Mouse (Mus musculus): ENCODE data around the gene Txnrd1.

Txnrd1 gene

GRCm38 (mm10) chr10:82809352-82809751 is 24.4 kb upstream of the Txnrd1 start:
- TF ChIP-seq CTCF (conservative IDR thresholded peaks at IDR 0.05; ENCODE audit: low read length), result no peak
- TF ChIP-seq POU5F1 (IDR thresholded peaks at IDR 0.05; ENCODE audit: borderline replicate concordance, low read length), result peak; percentile 74; the same call in 1 of the 2 replicates
- peak; percentile 58; the same call in 1 of the 2 replicates for TF ChIP-seq NANOG (IDR thresholded peaks at IDR 0.05; ENCODE audit: borderline replicate concordance, low read length)

GRCm38 (mm10) chr10:82811855-82812431 is 21.8 kb upstream of the Txnrd1 start:
- Histone ChIP-seq H3K36me3 (ENCODE audit: insufficient read depth, low read length) (no peaks in the 10 kb centered on the region), H3K4me3 (replicated peaks; ENCODE audit: low read length) (peak overlapping the region; percentile 82), H3K27me3 (ENCODE audit: insufficient read depth, low read length) (no peaks in the 10 kb centered on the region), H3K4me1 (replicated peaks; ENCODE audit: low read depth, low read length) (peaks cover 81% of the 10 kb centered on the region), H3K9me3 (ENCODE audit: low read length) (no peaks in the 10 kb centered on the region)
- TF ChIP-seq POU5F1 (IDR thresholded peaks at IDR 0.05; ENCODE audit: borderline replicate concordance, low read length) (no peak), NANOG (IDR thresholded peaks at IDR 0.05; ENCODE audit: borderline replicate concordance, low read length) (no peak), CTCF (conservative IDR thresholded peaks at IDR 0.05; ENCODE audit: low read length) (no peak)

More at GRCm38 (mm10) chr10:82809352-82809751, 24.4 kb upstream of the Txnrd1 start:
- Histone ChIP-seq H3K36me3 (ENCODE audit: insufficient read depth, low read length) (no peaks in the 10 kb centered on the region), H3K9me3 (ENCODE audit: low read length) (no peaks in the 10 kb centered on the region), H3K4me3 (replicated peaks; ENCODE audit: low read length) (peak overlapping the region; percentile 52), H3K4me1 (replicated peaks; ENCODE audit: low read depth, low read length) (peaks cover 83% of the 10 kb centered on the region), H3K27me3 (ENCODE audit: insufficient read depth, low read length) (no peaks in the 10 kb centered on the region)

GRCm38 (mm10) chr10:82814096-82814970 is 19.4 kb upstream of the Txnrd1 start:
- Histone ChIP-seq H3K27me3 (ENCODE audit: insufficient read depth, low read length) (no peaks in the 10 kb centered on the region), H3K36me3 (ENCODE audit: insufficient read depth, low read length) (no peaks in the 10 kb centered on the region), H3K4me1 (replicated peaks; ENCODE audit: low read depth, low read length) (peaks cover 76% of the 10 kb centered on the region), H3K9me3 (ENCODE audit: low read length) (peaks cover 4% of the 10 kb centered on the region; the same call in 1 of the 2 replicates), H3K4me3 (replicated peaks; ENCODE audit: low read length) (0 out of 2 replicates have a peak overlapping the region, but pooled peaks have one; percentile 10)
- TF ChIP-seq POU5F1 (IDR thresholded peaks at IDR 0.05; ENCODE audit: borderline replicate concordance, low read length) (no peak), CTCF (conservative IDR thresholded peaks at IDR 0.05; ENCODE audit: low read length) (no peak), NANOG (IDR thresholded peaks at IDR 0.05; ENCODE audit: borderline replicate concordance, low read length) (no peak)

GRCm38 (mm10) chr10:82816441-82816840 is 17.3 kb upstream of the Txnrd1 start:
- TF ChIP-seq NANOG (IDR thresholded peaks at IDR 0.05; ENCODE audit: borderline replicate concordance, low read length) (no peak), CTCF (conservative IDR thresholded peaks at IDR 0.05; ENCODE audit: low read length) (no peak), POU5F1 (IDR thresholded peaks at IDR 0.05; ENCODE audit: borderline replicate concordance, low read length) (no peak)
- H3K27me3 ChIP-seq (ENCODE audit: insufficient read depth, low read length), result no peaks in the 10 kb centered on the region
- no peaks in the 10 kb centered on the region for H3K36me3 ChIP-seq (ENCODE audit: insufficient read depth, low read length)
- H3K4me3 ChIP-seq (replicated peaks; ENCODE audit: low read length), result no peak overlapping the region
- peaks cover 58% of the 10 kb centered on the region for H3K4me1 ChIP-seq (replicated peaks; ENCODE audit: low read depth, low read length)
- peaks cover 14% of the 10 kb centered on the region; the same call in 1 of the 2 replicates for H3K9me3 ChIP-seq (ENCODE audit: low read length)

- Histone ChIP-seq H3K4me1 (replicated peaks; ENCODE audit: low read depth, low read length) (peaks cover 56% of the 10 kb centered on the region), H3K27me3 (ENCODE audit: insufficient read depth, low read length) (no peaks in the 10 kb centered on the region), H3K4me3 (replicated peaks; ENCODE audit: low read length) (no peak overlapping the region), H3K9me3 (ENCODE audit: low read length) (peaks cover 19% of the 10 kb centered on the region; the same call in 1 of the 2 replicates), H3K36me3 (ENCODE audit: insufficient read depth, low read length) (no peaks in the 10 kb centered on the region)
- TF ChIP-seq NANOG (IDR thresholded peaks at IDR 0.05; ENCODE audit: borderline replicate concordance, low read length) (peak; percentile 61; the same call in 1 of the 2 replicates), CTCF (conservative IDR thresholded peaks at IDR 0.05; ENCODE audit: low read length) (no peak)
Measured at GRCm38 (mm10) chr10:82817514-82817913, 16.2 kb upstream of the Txnrd1 start.

GRCm38 (mm10) chr10:82817936-82818335 is 15.8 kb upstream of the Txnrd1 start:
- no peak overlapping the region for H3K4me3 ChIP-seq (replicated peaks; ENCODE audit: low read length)
- peaks cover 22% of the 10 kb centered on the region; the same call in 1 of the 2 replicates for H3K9me3 ChIP-seq (ENCODE audit: low read length)
- peaks cover 53% of the 10 kb centered on the region for H3K4me1 ChIP-seq (replicated peaks; ENCODE audit: low read depth, low read length)
- no peaks in the 10 kb centered on the region for H3K36me3 ChIP-seq (ENCODE audit: insufficient read depth, low read length)
- no peaks in the 10 kb centered on the region for H3K27me3 ChIP-seq (ENCODE audit: insufficient read depth, low read length)
- TF ChIP-seq NANOG (IDR thresholded peaks at IDR 0.05; ENCODE audit: borderline replicate concordance, low read length), result no peak
- TF ChIP-seq CTCF (conservative IDR thresholded peaks at IDR 0.05; ENCODE audit: low read length), result no peak
- TF ChIP-seq POU5F1 (IDR thresholded peaks at IDR 0.05; ENCODE audit: borderline replicate concordance, low read length), result no peak

- Histone ChIP-seq H3K27me3 (ENCODE audit: insufficient read depth, low read length) (no peaks in the 10 kb centered on the region), H3K4me3 (replicated peaks; ENCODE audit: low read length) (no peak overlapping the region), H3K36me3 (ENCODE audit: insufficient read depth, low read length) (no peaks in the 10 kb centered on the region), H3K4me1 (replicated peaks; ENCODE audit: low read depth, low read length) (peaks cover 48% of the 10 kb centered on the region), H3K9me3 (ENCODE audit: low read length) (peaks cover 27% of the 10 kb centered on the region; the same call in 1 of the 2 replicates)
- TF ChIP-seq POU5F1 (IDR thresholded peaks at IDR 0.05; ENCODE audit: borderline replicate concordance, low read length), result no peak
- TF ChIP-seq CTCF (conservative IDR thresholded peaks at IDR 0.05; ENCODE audit: low read length), result no peak
Measured at GRCm38 (mm10) chr10:82818661-82819060, 15.1 kb upstream of the Txnrd1 start.

- Histone ChIP-seq H3K27me3 (ENCODE audit: insufficient read depth, low read length) (no peaks in the 10 kb centered on the region), H3K4me1 (replicated peaks; ENCODE audit: low read depth, low read length) (peaks cover 7% of the 10 kb centered on the region), H3K9me3 (ENCODE audit: low read length) (peaks cover 71% of the 10 kb centered on the region), H3K4me3 (replicated peaks; ENCODE audit: low read length) (no peak overlapping the region), H3K36me3 (ENCODE audit: insufficient read depth, low read length) (peaks cover 13% of the 10 kb centered on the region; the same call in 1 of the 2 replicates)
- TF ChIP-seq CTCF (conservative IDR thresholded peaks at IDR 0.05; ENCODE audit: low read length) (no peak), POU5F1 (IDR thresholded peaks at IDR 0.05; ENCODE audit: borderline replicate concordance, low read length) (no peak), NANOG (IDR thresholded peaks at IDR 0.05; ENCODE audit: borderline replicate concordance, low read length) (no peak)
Measured at GRCm38 (mm10) chr10:82823108-82823778, 10.5 kb upstream of the Txnrd1 start.
